Mouse (Mus musculus): ENCODE data around the gene Bicral.
A peak's percentile ranks its signal among the peaks of the same experiment; 100 is the strongest.

Bicral gene

GRCm38 (mm10) chr17:46857903-46858748, at the start of gene Bicral:
Gene Bicral, minus strand, starts transcription at chr17:46858482.
- peak; percentile 82 for DNase-seq (ENCODE audit: low spot score)

GRCm38 (mm10) chr17:46903876-46904490, 45.7 kb upstream of the Bicral start:
- peak; percentile 90 for DNase-seq (ENCODE audit: low spot score)

DNA sequence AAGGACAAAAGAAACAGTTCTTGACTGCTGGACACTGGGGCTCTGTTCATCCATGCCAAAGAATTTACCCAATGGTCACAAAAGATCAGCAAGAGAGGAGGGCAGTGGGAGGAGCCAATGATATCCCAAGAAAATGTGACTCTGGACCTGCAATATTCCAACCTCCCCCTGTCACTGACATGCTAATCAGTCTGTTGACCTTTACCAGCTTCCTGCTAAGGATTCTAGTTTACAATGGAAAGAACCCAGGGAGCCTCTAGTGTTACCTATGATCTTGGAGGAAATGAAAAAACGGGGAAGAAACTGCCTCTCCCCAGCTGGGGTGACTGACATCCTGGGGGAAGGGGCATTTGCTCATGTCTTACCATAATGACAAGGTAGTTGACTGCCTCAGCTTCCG, 42.7 kb upstream of the Bicral start:
- DNase-seq (ENCODE audit: low spot score) = no peak

DNA sequence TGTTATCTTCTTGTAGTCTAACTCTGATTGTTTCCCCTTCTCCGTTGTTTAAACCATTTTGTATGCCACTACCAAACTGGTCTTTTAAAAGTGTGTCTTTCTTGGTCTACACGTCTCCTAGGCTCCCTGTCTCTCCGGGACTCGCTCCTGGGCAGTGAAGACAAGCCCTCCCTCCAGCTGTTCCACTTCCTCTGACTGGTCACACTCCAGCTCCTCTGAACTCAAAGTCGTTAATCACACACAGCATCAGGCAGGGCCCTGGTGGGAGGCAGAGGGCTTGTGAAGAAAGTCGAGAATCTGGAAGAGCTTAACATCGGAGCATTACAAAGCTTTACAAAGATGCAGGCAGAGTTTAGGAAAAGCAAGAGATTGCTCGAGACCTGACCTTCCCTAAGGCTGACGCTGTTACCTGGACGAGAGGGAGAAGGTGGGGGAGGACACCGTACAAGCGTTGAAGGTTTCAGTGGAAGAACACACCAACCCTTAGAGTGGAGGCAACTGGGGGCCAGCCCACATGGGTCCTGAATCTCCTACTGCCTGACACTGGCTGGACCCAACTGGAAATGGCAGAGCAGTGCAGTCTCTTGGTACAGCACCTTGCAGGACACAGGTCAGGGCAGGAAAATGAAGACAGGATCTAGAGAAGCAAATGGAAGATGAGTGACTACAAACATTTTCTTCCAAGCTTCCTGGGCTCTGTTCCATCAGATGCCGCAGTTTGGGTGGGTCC, 39.1 kb upstream of the Bicral start:
- DNase-seq (ENCODE audit: low spot score) = no peak

DNA sequence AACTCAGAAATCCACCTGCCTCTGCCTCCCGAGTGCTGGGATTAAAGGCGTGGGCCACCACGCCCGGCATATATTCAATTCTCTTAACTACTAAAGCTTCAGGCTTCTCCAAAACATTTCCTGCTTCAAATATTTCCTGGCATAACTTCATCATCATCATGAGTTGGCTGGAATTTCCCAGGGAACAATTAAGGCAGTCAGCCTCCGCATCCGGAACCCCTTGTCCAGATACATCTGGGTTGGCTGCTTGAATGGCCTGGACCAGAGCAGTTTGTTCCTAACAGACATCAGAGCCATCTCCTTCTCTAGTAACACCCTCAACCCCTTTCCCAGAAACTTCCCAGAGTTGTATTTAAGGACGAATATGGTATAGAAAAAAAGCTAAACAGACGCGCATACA, 37.1 kb upstream of the Bicral start:
- DNase-seq (ENCODE audit: low spot score) = no peak

DNA sequence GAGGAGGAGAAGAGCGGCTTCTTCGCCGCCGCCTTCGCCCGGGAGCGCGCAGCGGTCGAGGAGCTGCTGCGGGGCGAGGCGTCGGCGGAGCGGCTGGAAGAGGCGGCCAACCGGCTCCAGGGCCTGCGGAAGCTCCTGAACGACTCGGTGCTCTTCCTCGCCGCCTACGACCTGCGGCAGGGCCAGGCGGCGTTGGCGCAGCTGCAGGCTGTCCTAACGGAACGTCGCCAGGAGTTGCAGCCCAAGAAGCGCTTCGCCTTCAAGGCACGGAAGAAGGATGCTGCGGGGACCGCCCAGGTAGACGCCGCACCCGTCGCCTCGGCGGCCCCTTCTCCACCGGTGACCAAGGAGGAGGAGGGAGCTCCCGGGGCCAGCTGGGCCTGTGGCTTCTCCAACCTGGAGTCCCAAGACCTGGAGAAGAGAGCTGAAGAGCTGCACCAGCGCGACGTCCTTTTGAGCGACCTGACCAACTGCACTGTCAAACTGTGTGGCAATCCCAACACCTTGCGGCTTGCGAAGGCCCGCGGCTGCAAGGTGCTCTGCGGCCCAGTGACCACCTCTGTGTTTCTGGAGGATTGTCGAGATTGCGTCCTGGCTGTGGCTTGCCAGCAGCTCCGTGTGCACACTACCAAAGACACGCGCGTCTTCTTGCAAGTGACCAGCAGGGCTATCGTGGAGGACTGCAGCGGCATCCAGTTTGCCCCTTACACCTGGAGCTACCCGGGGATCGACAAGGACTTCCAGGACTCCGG, 32.7 kb upstream of the Bicral start:
- DNase-seq (ENCODE audit: low spot score) = peak; percentile 51

DNA sequence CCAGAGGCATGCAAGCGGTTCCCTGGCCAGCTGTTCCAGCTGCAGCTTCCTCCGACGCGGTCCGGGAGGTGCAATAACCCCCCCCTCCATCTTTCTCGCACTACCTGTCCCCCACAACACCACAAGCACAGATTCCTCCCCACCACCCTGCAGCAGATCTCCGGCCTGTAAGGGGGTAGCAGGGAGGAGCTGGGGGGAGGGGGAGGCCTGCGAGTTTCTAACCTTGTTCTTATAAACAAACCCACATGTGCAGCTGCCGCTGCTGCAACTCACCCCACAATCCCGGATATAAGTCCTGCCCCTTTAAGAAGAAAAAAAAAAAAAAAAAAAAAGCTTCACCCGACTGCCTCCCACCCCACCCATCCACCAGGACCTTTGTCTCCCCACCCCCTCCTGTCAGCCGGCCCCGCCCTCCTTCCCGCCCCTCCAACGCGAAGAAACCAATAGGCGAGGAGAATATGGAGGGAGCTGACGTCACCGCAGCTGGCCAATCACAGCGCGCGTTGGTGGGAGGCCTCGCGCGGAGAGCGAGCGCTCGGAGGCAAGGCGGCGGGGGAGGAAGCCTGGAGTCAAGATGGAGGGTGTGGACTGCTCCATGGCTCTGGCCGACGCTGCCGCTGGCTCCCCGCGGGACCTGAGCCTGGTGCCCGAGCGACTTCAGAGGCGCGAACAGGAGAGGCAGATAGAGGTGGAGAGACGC, 32.0 kb upstream of the Bicral start, which contains the start of gene Tbcc:
Gene Tbcc (plus strand): TSS at position 569 of the 700 bp plus-strand sequence.
- DNase-seq (ENCODE audit: low spot score) = peak; percentile 99

DNA sequence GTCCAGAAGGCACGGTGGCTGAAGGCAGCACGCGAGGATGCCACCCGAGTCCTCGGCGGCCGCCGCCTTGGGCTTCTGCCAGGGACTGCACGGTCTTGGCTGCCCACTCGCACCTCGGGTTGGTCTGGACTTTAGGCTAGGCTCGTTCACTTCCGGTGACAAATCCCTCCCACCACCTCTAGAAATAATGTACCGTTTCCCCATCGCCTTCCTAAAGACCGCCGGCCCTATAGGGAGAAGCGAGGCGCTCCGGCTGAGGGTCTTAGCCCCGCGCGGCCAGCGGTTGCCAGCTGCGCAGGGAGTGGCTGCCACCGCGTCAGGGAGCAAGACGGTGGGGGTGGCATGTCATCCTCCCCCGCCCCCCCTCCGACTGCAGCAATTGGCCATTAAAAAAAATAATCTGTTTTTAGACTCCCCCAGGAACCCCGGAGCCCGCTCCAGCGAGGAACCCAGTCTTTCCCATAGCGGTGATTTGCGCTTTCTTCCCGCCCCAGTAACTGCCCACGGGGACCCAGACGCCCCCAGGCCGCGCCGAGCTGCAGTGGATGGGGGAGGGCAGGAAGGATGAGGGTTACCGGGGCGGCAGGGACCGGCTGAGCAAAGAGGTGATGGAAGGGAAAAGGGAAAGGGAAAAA, 31.3 kb upstream of the Bicral start:
- peak; percentile 85 for DNase-seq (ENCODE audit: low spot score)

DNA sequence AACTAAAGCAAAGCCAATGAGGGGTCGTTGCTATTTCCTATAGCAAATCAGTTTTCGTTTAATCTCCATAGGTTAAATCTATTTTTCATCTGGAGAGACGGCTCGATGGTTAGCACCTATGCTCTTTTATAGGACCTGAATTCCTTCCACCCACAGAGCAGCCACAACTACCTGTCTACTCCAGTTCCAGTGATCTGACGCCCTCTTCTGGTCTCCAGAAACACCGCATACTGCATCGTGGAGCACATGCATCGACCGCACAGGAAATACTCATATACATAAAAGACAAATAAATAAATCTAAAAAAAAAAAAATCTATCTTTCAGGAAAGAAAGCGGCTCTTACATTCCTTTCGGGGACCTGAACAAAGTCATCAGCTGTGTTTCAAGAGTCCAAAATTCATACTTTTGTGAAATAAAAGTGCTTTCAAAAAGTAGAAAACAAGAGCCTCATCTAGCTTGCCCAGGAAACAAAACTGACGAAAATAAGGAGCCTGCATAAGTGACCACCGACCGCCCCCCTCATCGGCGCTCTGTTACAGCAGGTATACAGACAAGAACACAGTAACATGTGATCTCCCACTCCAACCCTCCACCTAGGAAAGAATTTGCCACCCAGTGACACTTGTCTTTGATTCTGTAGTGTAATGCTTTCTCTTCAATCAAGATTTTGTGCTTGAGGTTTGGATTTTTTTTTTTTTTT, 30.4 kb upstream of the Bicral start:
- DNase-seq (ENCODE audit: low spot score) = peak; percentile 36

DNA sequence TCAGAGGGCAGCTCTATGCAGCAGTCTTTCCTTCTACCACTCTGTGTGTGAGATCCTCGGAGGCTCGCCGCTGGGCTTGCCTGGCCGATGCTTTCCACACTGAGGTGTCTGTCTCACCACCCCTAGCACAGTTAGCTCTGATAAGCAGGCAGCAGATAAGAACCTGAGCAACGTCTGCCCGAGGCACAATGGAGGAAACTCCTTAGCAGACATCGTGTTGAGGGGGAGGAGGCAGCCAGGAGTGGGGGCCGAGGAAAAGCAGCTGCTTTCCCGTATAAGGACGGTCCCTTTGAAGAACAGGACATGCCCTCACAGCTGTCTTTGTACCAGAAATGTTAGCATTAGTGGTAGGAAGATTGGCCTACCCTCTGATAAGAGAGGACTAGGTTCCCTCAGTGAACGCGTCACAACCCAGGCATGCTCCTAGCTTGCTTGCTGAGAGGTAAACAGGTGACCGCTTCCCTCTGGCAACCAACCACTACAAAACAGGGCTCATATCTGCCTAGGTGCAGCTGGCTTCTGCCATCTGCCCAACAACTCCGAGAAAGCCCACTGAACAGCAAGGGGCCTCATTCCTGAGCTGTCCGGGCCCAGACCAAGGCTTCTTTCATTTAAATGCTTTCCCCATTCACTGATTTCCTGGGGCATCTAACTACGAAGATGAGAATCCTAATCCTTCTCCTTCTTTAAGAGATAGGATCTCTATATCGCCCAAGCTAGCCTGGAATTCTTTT, 27.8 kb upstream of the Bicral start:
- DNase-seq (ENCODE audit: low spot score) = no peak

- DNase-seq (ENCODE audit: low spot score) = no peak
Measured at GRCm38 (mm10) chr17:46885218-46885909, 27.1 kb upstream of the Bicral start.

DNA sequence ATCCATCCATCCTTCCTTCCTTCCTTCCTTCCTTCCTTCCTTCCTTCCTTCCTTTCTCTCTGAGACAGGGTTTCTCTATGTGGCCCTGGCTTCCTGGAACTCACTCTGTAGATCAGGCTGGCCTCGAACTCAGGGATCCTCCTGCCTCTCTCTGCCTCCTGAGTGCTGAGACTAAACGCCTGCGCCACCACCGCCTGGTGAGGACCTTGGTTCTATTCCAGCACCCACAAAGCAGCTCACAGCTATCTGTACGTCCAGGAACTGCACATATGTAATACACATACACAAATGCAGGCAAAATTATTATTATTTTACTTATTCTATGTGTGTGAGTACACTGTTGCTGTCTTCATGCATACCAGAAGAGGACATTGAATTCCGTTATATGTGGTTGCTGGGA, 26.5 kb upstream of the Bicral start:
- DNase-seq (ENCODE audit: low spot score) = no peak

DNA sequence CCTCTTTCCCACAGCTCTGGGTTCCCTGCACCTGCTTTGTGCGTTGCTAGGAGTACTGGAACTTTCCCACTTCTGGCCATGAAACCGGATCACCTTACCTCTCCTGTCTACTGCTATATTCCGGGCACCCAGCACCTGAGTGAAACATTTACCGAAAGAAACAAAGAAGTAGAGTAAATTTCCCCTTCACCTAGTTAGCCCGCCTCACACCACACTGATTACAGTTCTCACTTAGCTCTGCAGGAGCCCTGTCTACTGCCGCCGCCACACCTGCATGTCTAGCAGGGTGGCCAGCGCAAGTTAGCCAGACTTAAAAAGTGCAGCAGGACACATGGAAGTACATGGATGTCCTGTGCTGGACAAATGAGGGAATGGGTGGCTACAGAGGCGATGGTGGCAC, 24.8 kb upstream of the Bicral start:
- DNase-seq (ENCODE audit: low spot score) = no peak

DNA sequence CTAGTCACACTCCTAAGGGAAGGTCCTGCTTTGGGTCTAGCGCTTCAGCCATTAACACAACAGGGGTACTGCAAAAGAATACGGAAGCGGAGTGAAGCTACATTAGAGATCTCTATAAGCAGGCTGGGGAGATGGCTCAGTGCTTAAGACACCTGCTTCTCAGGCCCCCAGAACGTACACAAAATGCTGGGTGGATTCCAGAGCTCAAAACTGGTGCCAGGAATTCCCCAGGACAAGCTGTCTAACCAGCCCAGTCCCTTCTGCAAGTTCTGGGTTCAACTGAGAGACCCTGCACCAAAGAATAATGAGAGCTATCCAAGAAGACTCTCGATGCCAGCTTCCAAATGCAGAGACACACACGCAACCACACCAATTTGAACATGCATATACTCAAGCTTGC, 23.4 kb upstream of the Bicral start:
- DNase-seq (ENCODE audit: low spot score) = no peak

DNA sequence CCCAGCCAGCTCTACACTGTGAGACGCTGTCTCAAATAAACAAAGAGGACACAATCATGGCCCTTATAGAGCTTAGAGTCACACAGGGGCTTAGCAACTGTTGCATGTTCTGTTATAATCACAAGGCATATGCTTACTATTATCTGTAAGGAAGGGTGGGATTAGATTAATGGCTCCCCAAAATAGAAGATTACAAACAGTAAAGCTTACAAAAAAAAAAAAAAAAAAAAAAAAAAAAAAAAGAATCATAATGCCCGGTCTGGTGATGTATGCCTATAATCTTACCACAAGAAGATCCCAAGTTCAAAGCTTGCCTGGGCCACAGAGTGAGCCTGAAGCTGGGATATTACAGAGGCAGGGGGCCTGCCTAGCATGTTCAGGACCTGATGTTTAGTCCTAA, 22.0 kb upstream of the Bicral start:
- DNase-seq (ENCODE audit: low spot score) = no peak

GRCm38 (mm10) chr17:46879841-46880311, 21.6 kb upstream of the Bicral start:
- DNase-seq (ENCODE audit: low spot score) = peak; percentile 77

DNA sequence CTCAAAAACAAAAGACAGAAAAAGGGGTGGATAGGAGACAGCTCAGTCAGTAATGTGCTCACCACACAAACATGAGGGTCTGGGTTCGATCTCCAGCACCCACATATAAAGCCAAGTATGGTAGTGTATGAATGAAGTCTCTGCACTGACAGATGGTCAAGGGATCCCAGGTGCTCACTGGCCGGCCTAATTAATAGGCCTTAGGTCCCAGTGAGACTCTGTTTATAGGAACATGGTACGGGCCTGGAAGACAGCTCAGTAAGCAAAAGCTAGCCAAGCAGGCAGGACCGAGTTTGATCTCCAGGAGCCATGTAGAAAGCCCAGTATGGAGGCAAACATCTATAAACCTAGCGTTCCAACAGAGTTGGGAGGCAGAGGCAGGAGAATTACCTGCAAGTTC, 18.8 kb upstream of the Bicral start:
- DNase-seq (ENCODE audit: low spot score) = no peak

GRCm38 (mm10) chr17:46876371-46876950, 18.2 kb upstream of the Bicral start:
- DNase-seq (ENCODE audit: low spot score) = no peak

DNA sequence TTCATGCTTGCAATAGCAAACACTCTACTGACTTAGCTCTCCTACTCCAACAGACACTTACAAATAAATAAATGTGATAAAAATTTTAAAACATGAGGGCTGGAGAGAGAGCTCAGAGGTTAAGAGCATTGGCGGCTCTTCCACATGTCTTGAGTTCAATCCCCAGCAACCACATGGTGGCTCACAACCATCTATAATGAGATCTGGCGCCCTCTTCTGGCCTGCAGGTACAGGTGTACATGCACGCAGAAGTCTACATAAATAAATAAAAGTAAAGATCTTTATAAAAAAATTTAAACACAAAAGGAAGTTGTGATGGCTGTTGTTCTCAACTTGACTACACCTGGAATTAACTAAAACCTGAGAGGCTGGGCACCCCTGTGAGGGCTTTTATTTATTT, 17.3 kb upstream of the Bicral start:
- DNase-seq (ENCODE audit: low spot score) = no peak

All from MN1 (cell line).